Mouse (Mus musculus) brain, embryonic 14.5 days (tissue): ENCODE results near the gene Slc46a1.

Source experiments
- CTCF ChIP-seq: fragments of 200-500 bp; IDR thresholded peaks from 2 replicates; pipeline ENCODE4 v1.5.1; 2012; ENCODE audit warnings: inconsistent platforms, mild to moderate bottlenecking, moderate library complexity, borderline replicate concordance; ENCODE audit not compliant: insufficient read depth, insufficient read length; ENCODE audit errors: extremely low read depth
- POLR2A ChIP-seq: fragments of 200-500 bp; IDR thresholded peaks from 2 replicates; pipeline ENCODE4 v1.6.1; 2012; ENCODE audit warnings: mild to moderate bottlenecking, inconsistent platforms, borderline replicate concordance; ENCODE audit not compliant: poor library complexity, insufficient read depth, insufficient read length, severe bottlenecking; ENCODE audit errors: extremely low read depth

DNA sequence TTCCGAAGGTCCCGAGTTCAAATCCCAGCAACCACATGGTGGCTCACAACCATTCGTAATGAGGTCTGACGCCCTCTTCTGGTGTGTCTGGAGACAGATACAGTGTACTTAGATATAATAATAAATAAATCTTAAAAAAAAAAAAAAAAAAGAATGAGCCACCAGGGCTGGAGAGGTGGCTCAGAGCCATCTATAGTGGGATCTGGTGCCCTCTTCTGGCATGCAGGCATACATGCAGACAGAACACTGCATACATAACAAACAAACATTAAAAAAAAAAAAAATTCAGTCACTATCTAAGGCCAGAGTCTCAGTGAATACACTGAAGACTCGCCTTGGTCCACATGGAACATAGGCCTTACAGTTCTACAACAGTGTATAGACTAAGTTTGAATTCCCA is 43.7 kb downstream of the Slc46a1 start:
- TF ChIP-seq CTCF (peak; percentile 51; the same call in 1 of the 2 replicates), POLR2A (no peak)
